Comparison of ENCODE assay signal across 11 mouse cellular contexts in genomic region chr11:54059526-54059925, GRCm38 (mm10). TPM values are rescaled to one million over a fixed set of nuclear protein-coding genes. Genes with fewer than 3 reads are reported as not detected.
DNase-seq lines count a peak whose midpoint lies in the region; ATAC-seq and TF ChIP-seq lines count a peak whose summit lies in the region.
"Had no signal": no experiment of that assay in that cellular context is flagged by ENCODE, and none has a peak within 500 bp of the region (broad histone marks: within the 10 kb centered on the region; RNA-seq: fewer than 3 reads in every experiment).

No protein-coding gene starts in this region.

- DNase-seq in heart, adult 11 months, result peak; percentile 94
- no peak for DNase-seq in midbrain, embryonic 10.5 days (ENCODE audit: low spot score)
- DNase-seq in midbrain, embryonic 11.5 days (ENCODE audit: low spot score, missing footprints), result no peak
- no peak for DNase-seq in hindbrain, postnatal 0 days (ENCODE audit: low spot score)
- DNase-seq in cerebellum, adult 8-10 months, result no peak
- DNase-seq: adrenal gland, adult 8-10 months; B cell, adult 2 months; liver, postnatal 0 days had no signal

- no peak overlapping the region for H3K9ac ChIP-seq in heart, embryonic 12.5 days
- H3K9ac ChIP-seq in midbrain, embryonic 11.5 days (ENCODE audit: low read length), result no peak overlapping the region
- no peak overlapping the region for H3K9ac ChIP-seq in hindbrain, postnatal 0 days (replicated peaks; ENCODE audit: low read length)
- H3K9ac ChIP-seq in stomach, embryonic 15.5 days, result no peak overlapping the region
- H3K9ac ChIP-seq: liver, postnatal 0 days had no signal

- ATAC-seq in heart, embryonic 12.5 days (ENCODE audit: insufficient number of reproducible peaks, low FRiP score), result no peak
- no peak for ATAC-seq in midbrain, embryonic 11.5 days (ENCODE audit: low FRiP score)
- no peak for ATAC-seq in hindbrain, postnatal 0 days
- no peak for ATAC-seq in stomach, embryonic 15.5 days (ENCODE audit: insufficient read depth, low FRiP score, low read depth)
- no peak for ATAC-seq in cerebellum, adult (ENCODE audit: insufficient number of reproducible peaks, low FRiP score, low TSS enrichment)
- ATAC-seq: liver, postnatal 0 days had no signal

- no peaks in the 10 kb centered on the region for H3K9me3 ChIP-seq in heart, embryonic 12.5 days (replicated peaks)
- no peaks in the 10 kb centered on the region for H3K9me3 ChIP-seq in midbrain, embryonic 10.5 days (replicated peaks)
- no peaks in the 10 kb centered on the region for H3K9me3 ChIP-seq in midbrain, embryonic 11.5 days (ENCODE audit: control insufficient read depth, low read length)
- H3K9me3 ChIP-seq in hindbrain, postnatal 0 days (ENCODE audit: low read length), result no peaks in the 10 kb centered on the region
- H3K9me3 ChIP-seq in stomach, embryonic 15.5 days, result no peaks in the 10 kb centered on the region

- peaks cover 50% of the 10 kb centered on the region for H3K27me3 ChIP-seq in heart, embryonic 12.5 days (replicated peaks)
- no peaks in the 10 kb centered on the region for H3K27me3 ChIP-seq in midbrain, embryonic 10.5 days (ENCODE audit: low read depth, poor library complexity, severe bottlenecking)
- H3K27me3 ChIP-seq in midbrain, embryonic 11.5 days (ENCODE audit: control insufficient read depth, insufficient read depth, low read length), result no peaks in the 10 kb centered on the region
- no peaks in the 10 kb centered on the region for H3K27me3 ChIP-seq in hindbrain, postnatal 0 days (ENCODE audit: insufficient read depth, low read length)
- no peaks in the 10 kb centered on the region for H3K27me3 ChIP-seq in stomach, embryonic 15.5 days (replicated peaks)

- no peak for TF ChIP-seq CTCF in hindbrain, postnatal 0 days (IDR thresholded peaks at IDR 0.05; ENCODE audit: low read depth)

- H3K36me3 ChIP-seq in heart, embryonic 12.5 days, result no peaks in the 10 kb centered on the region
- 0 out of 2 replicates have a peak, but pooled peaks cover 2% of the 10 kb centered on the region for H3K36me3 ChIP-seq in midbrain, embryonic 10.5 days
- no peaks in the 10 kb centered on the region for H3K36me3 ChIP-seq in midbrain, embryonic 11.5 days (ENCODE audit: control insufficient read depth, insufficient read depth, low read length)
- H3K36me3 ChIP-seq in hindbrain, postnatal 0 days (ENCODE audit: insufficient read depth, low read length), result no peaks in the 10 kb centered on the region
- H3K36me3 ChIP-seq in stomach, embryonic 15.5 days, result 0 out of 2 replicates have a peak, but pooled peaks cover 7% of the 10 kb centered on the region

- no peak overlapping the region for H3K27ac ChIP-seq in heart, embryonic 12.5 days (ENCODE audit: poor library complexity, severe bottlenecking)
- H3K27ac ChIP-seq in midbrain, embryonic 10.5 days (replicated peaks), result peak overlapping the region; percentile 78
- no peak overlapping the region for H3K27ac ChIP-seq in midbrain, embryonic 11.5 days (ENCODE audit: low read depth, low read length)
- peak overlapping the region; percentile 77 for H3K27ac ChIP-seq in hindbrain, postnatal 0 days
- 0 out of 2 replicates have a peak overlapping the region, but pooled peaks have one; percentile 54 for H3K27ac ChIP-seq in stomach, embryonic 15.5 days

- peaks cover 44% of the 10 kb centered on the region for H3K4me1 ChIP-seq in heart, embryonic 12.5 days (replicated peaks)
- peaks cover 60% of the 10 kb centered on the region for H3K4me1 ChIP-seq in midbrain, embryonic 10.5 days
- peaks cover 18% of the 10 kb centered on the region for H3K4me1 ChIP-seq in midbrain, embryonic 11.5 days (ENCODE audit: control insufficient read depth, insufficient read depth, low read length)
- H3K4me1 ChIP-seq in hindbrain, postnatal 0 days (ENCODE audit: insufficient read depth, low read length), result peaks cover 5% of the 10 kb centered on the region
- H3K4me1 ChIP-seq in stomach, embryonic 15.5 days, result peaks cover 39% of the 10 kb centered on the region

- WGBS in heart, embryonic 12.5 days, result 47% methylated on average over 1 of the region's 1 CpGs
- 26% methylated on average over 1 of the region's 1 CpGs for WGBS in midbrain, embryonic 10.5 days
- 41% methylated on average over 1 of the region's 1 CpGs for WGBS in midbrain, embryonic 11.5 days
- WGBS in hindbrain, postnatal 0 days, result 72% methylated on average over 1 of the region's 1 CpGs
- 24% methylated on average over 1 of the region's 1 CpGs for WGBS in stomach, embryonic 15.5 days

- no peak overlapping the region for H3K4me2 ChIP-seq in heart, embryonic 12.5 days
- no peak overlapping the region for H3K4me2 ChIP-seq in midbrain, embryonic 11.5 days
- H3K4me2 ChIP-seq in hindbrain, postnatal 0 days (ENCODE audit: low read depth, low read length), result no peak overlapping the region
- no peak overlapping the region for H3K4me2 ChIP-seq in stomach, embryonic 15.5 days

- no peak overlapping the region for H3K4me3 ChIP-seq in heart, embryonic 12.5 days
- no peak overlapping the region for H3K4me3 ChIP-seq in midbrain, embryonic 10.5 days
- no peak overlapping the region for H3K4me3 ChIP-seq in midbrain, embryonic 11.5 days (ENCODE audit: low read depth, low read length)
- H3K4me3 ChIP-seq in hindbrain, postnatal 0 days (ENCODE audit: low read length), result no peak overlapping the region
- no peak overlapping the region for H3K4me3 ChIP-seq in stomach, embryonic 15.5 days (replicated peaks)

RNA-seq across cellular contexts. Expression of gene Pdlim4, which starts 9.3 kb away (rescaled TPM):
- 7.1 and 7.3 TPM in 2 replicates for polyA plus RNA-seq in heart, embryonic 12.5 days (2016; fragmentation: Nextera tagmentation; extraction: Ambion mirVana)
- polyA plus RNA-seq in midbrain, embryonic 10.5 days (2016; fragmentation: Nextera tagmentation; extraction: Ambion mirVana), result 52.4 and 57.4 TPM in 2 replicates
- polyA plus RNA-seq in midbrain, embryonic 11.5 days (2014; fragmentation: Nextera tagmentation; extraction: Ambion mirVana), result 36.1 and 38.4 TPM in 2 replicates
- 46.1 and 51.1 TPM in 2 replicates for total RNA-seq in hindbrain, postnatal 0 days (2014; rRNA removed)
- polyA plus RNA-seq in hindbrain, postnatal 0 days (2015; fragmentation: Nextera tagmentation; extraction: Ambion mirVana), result 47.6 and 54.6 TPM in 2 replicates
- 49.9 and 52.0 TPM in 2 replicates for polyA plus RNA-seq in stomach, embryonic 15.5 days (2015; fragmentation: Nextera tagmentation; extraction: Ambion mirVana)

RNA-seq across cellular contexts. Expression of gene Slc22a4, which starts 31.6 kb away (rescaled TPM):
- polyA plus RNA-seq in heart, embryonic 12.5 days (2016; fragmentation: Nextera tagmentation; extraction: Ambion mirVana), result 4.0 and 4.3 TPM in 2 replicates
- polyA plus RNA-seq in midbrain, embryonic 10.5 days (2016; fragmentation: Nextera tagmentation; extraction: Ambion mirVana), result 1.2 and 1.3 TPM in 2 replicates
- 1.4 and 1.5 TPM in 2 replicates for polyA plus RNA-seq in midbrain, embryonic 11.5 days (2014; fragmentation: Nextera tagmentation; extraction: Ambion mirVana)
- 7.2 and 14.6 TPM in 2 replicates for total RNA-seq in hindbrain, postnatal 0 days (2014; rRNA removed)
- polyA plus RNA-seq in hindbrain, postnatal 0 days (2015; fragmentation: Nextera tagmentation; extraction: Ambion mirVana), result 7.2 and 8.8 TPM in 2 replicates
- polyA plus RNA-seq in stomach, embryonic 15.5 days (2015; fragmentation: Nextera tagmentation; extraction: Ambion mirVana), result 2.0 and 3.0 TPM in 2 replicates

RNA-seq across cellular contexts. Expression of gene P4ha2, which starts 40.4 kb away (rescaled TPM):
- 56.5 and 62.1 TPM in 2 replicates for polyA plus RNA-seq in heart, embryonic 12.5 days (2016; fragmentation: Nextera tagmentation; extraction: Ambion mirVana)
- 25.0 and 25.2 TPM in 2 replicates for polyA plus RNA-seq in midbrain, embryonic 10.5 days (2016; fragmentation: Nextera tagmentation; extraction: Ambion mirVana)
- polyA plus RNA-seq in midbrain, embryonic 11.5 days (2014; fragmentation: Nextera tagmentation; extraction: Ambion mirVana), result 18.6 and 20.5 TPM in 2 replicates
- 6.5 and 9.7 TPM in 2 replicates for total RNA-seq in hindbrain, postnatal 0 days (2014; rRNA removed)
- polyA plus RNA-seq in hindbrain, postnatal 0 days (2015; fragmentation: Nextera tagmentation; extraction: Ambion mirVana), result 8.4 and 9.0 TPM in 2 replicates
- polyA plus RNA-seq in stomach, embryonic 15.5 days (2015; fragmentation: Nextera tagmentation; extraction: Ambion mirVana), result 54.8 and 59.5 TPM in 2 replicates

Comparison
In these comparisons a context has a peak if more than half of its experiments do, and no peak if none do; other contexts are left out.
1. H3K27ac ChIP-seq: peak in midbrain, embryonic 10.5 days (single experiment), hindbrain, postnatal 0 days (single experiment) and stomach, embryonic 15.5 days (single experiment); none in heart, embryonic 12.5 days (single experiment) and midbrain, embryonic 11.5 days (single experiment).